Comparison of ENCODE assay signal across 16 mouse cellular contexts in genomic region chr17:64383600-64383999, GRCm38 (mm10). TPM values are rescaled to one million over a fixed set of nuclear protein-coding genes. Genes with fewer than 3 reads are reported as not detected.
A peak's percentile ranks its signal among the peaks of the same experiment; 100 is the strongest.
DNase-seq lines count a peak whose midpoint lies in the region; ATAC-seq and TF ChIP-seq lines count a peak whose summit lies in the region.
"Had no signal": no experiment of that assay in that cellular context is flagged by ENCODE, and none has a peak within 500 bp of the region (broad histone marks: within the 10 kb centered on the region; RNA-seq: fewer than 3 reads in every experiment).

No protein-coding gene starts in this region.

- peak; percentile 10 to 60; a peak in 2 of 4 replicates for TF ChIP-seq CTCF in CH12.LX (conservative IDR thresholded peaks at IDR 0.05 in 1 of 2, IDR thresholded peaks at IDR 0.05 in 1 of 2; ENCODE audit: low read depth in 2 of 2, low read length in 2 of 2)
- TF ChIP-seq CTCF in ES-Bruce4 (IDR thresholded peaks at IDR 0.05; ENCODE audit: low read depth, low read length): peak; percentile 21
- TF ChIP-seq CTCF in liver, postnatal 0 days (IDR thresholded peaks at IDR 0.05; ENCODE audit: low read depth): peak; percentile 28

- in situ Hi-C loops in CH12.LX (cut with MboI; ENCODE audit: low pct_ligation_motif_present, low pct_unique_long_range_greater_than_20kb, low sequenced_read_pairs): loop anchor here (25.0 kb wide), 2 partner anchors 346 to 421 kb away; no protein-coding TSS in a partner anchor

- no peaks in the 10 kb centered on the region for H3K27me3 ChIP-seq in liver, embryonic 11.5 days (replicated peaks; ENCODE audit: control insufficient read depth, insufficient read depth, low read length)
- H3K27me3 ChIP-seq in CH12.LX (replicated peaks) (no peaks in the 10 kb centered on the region), ES-Bruce4 (ENCODE audit: control insufficient read depth, insufficient read depth, low read length, poor library complexity, severe bottlenecking) (no peaks in the 10 kb centered on the region)
- no peaks in the 10 kb centered on the region for H3K27me3 ChIP-seq in liver, postnatal 0 days (ENCODE audit: insufficient read depth, low read length)

- H3K36me3 ChIP-seq in liver, embryonic 11.5 days (ENCODE audit: control insufficient read depth, insufficient read depth, low read length): no peaks in the 10 kb centered on the region
- H3K36me3 ChIP-seq in CH12.LX (replicated peaks in 1 of 2; ENCODE audit: control insufficient read depth in 1 of 2, insufficient read depth in 1 of 2, low read length in 1 of 2) (no peaks in the 10 kb centered on the region), ES-Bruce4 (ENCODE audit: control insufficient read depth, insufficient read depth, low read length, poor library complexity, severe bottlenecking) (no peaks in the 10 kb centered on the region)
- no peaks in the 10 kb centered on the region for H3K36me3 ChIP-seq in liver, postnatal 0 days (replicated peaks; ENCODE audit: insufficient read depth, low read length)

- no peak overlapping the region for H3K4me3 ChIP-seq in liver, embryonic 11.5 days (ENCODE audit: low read depth, low read length)
- no peak overlapping the region for H3K4me3 ChIP-seq in CH12.LX (replicated peaks in 1 of 3; ENCODE audit: low read depth in 2 of 3, low read length in 2 of 3, poor library complexity in 1 of 3)
- no peak overlapping the region for H3K4me3 ChIP-seq in ES-Bruce4 (ENCODE audit: low read depth, low read length)
- no peak overlapping the region for H3K4me3 ChIP-seq in liver, postnatal 0 days (ENCODE audit: low read depth, low read length)
- H3K4me3 ChIP-seq: erythroblast, embryonic 14.5 days; left cerebral cortex, adult 2 months had no signal

- dilution Hi-C loops in CH12.LX (cut with MboI; ENCODE audit: extremely low pct_ligation_motif_present, extremely low pct_unique_long_range_greater_than_20kb, low sequenced_read_pairs): no loop called here

- no peak for TF ChIP-seq POLR2A in CH12.LX (IDR thresholded peaks at IDR 0.05; ENCODE audit: low read depth, low read length)
- no peak for TF ChIP-seq POLR2A in ES-Bruce4 (IDR thresholded peaks at IDR 0.05; ENCODE audit: insufficient read depth, low read length)

- H3K79me2 ChIP-seq in CH12.LX (replicated peaks; ENCODE audit: control insufficient read depth, extremely low read depth, insufficient read depth, poor library complexity, severe bottlenecking): no peaks in the 10 kb centered on the region

- H3K4me2 ChIP-seq in liver, embryonic 11.5 days: no peak overlapping the region
- H3K4me2 ChIP-seq in CH12.LX (ENCODE audit: insufficient read depth, low read depth, poor library complexity, severe bottlenecking): no peak overlapping the region
- H3K4me2 ChIP-seq in liver, postnatal 0 days (ENCODE audit: low read depth, low read length): no peak overlapping the region

- H3K4me1 ChIP-seq in liver, embryonic 11.5 days (replicated peaks; ENCODE audit: control insufficient read depth, insufficient read depth, low read length): no peaks in the 10 kb centered on the region
- H3K4me1 ChIP-seq in CH12.LX (ENCODE audit: control insufficient read depth in 1 of 2, insufficient read depth in 2 of 2) (no peaks in the 10 kb centered on the region), ES-Bruce4 (ENCODE audit: control insufficient read depth, insufficient read depth, low read length) (no peaks in the 10 kb centered on the region)
- no peaks in the 10 kb centered on the region for H3K4me1 ChIP-seq in liver, postnatal 0 days (ENCODE audit: insufficient read depth)

- WGBS in liver, embryonic 11.5 days: 90% methylated on average over 11 of the region's 11 CpGs
- WGBS in liver, postnatal 0 days (ENCODE audit: insufficient replicate concordance): 82% methylated on average over 11 of the region's 11 CpGs

- no peak overlapping the region for H3K27ac ChIP-seq in liver, embryonic 11.5 days (ENCODE audit: low read depth, low read length)
- no peak overlapping the region for H3K27ac ChIP-seq in CH12.LX (ENCODE audit: insufficient read depth, low read depth)
- no peak overlapping the region for H3K27ac ChIP-seq in ES-Bruce4 (ENCODE audit: insufficient read depth, low read length)
- H3K27ac ChIP-seq in liver, postnatal 0 days (ENCODE audit: low read depth): no peak overlapping the region
- H3K27ac ChIP-seq: left cerebral cortex, adult 2 months had no signal

- H3K9ac ChIP-seq in liver, embryonic 11.5 days (ENCODE audit: low read depth, low read length): no peak overlapping the region
- H3K9ac ChIP-seq in CH12.LX (ENCODE audit: insufficient read depth, low read depth): no peak overlapping the region
- no peak overlapping the region for H3K9ac ChIP-seq in ES-Bruce4 (ENCODE audit: low read depth, poor library complexity, severe bottlenecking)
- no peak overlapping the region for H3K9ac ChIP-seq in liver, postnatal 0 days (replicated peaks)

- peak; percentile 10 for DNase-seq in liver
- no peak for DNase-seq in liver, embryonic 11.5 days (ENCODE audit: low spot score)
- DNase-seq in CH12.LX (ENCODE audit: extremely low read depth): peak; percentile 24
- no peak for DNase-seq in liver, postnatal 0 days
- DNase-seq in adrenal gland, adult 8-10 months: no peak
- no peak for DNase-seq in spleen, postnatal 14 days (ENCODE audit: low spot score in 2 of 2)
- DNase-seq: adrenal gland, adult 2 months; cerebellum, adult 18-20 months; cerebellum, postnatal 36 days; lung, postnatal 36 days; right cerebral cortex, postnatal 25 days; thymus, adult 18-20 months had no signal

- no peaks in the 10 kb centered on the region for H3K9me3 ChIP-seq in liver, embryonic 11.5 days (ENCODE audit: control insufficient read depth, low read length)
- H3K9me3 ChIP-seq in CH12.LX (replicated peaks; ENCODE audit: low read length) (no peaks in the 10 kb centered on the region), ES-Bruce4 (replicated peaks; ENCODE audit: control insufficient read depth, insufficient read depth, low read length, poor library complexity, severe bottlenecking) (no peaks in the 10 kb centered on the region)
- no peaks in the 10 kb centered on the region for H3K9me3 ChIP-seq in liver, postnatal 0 days (ENCODE audit: low read length)

- no peak for ATAC-seq in liver, embryonic 11.5 days (replicated peaks; ENCODE audit: low FRiP score)
- ATAC-seq in liver, postnatal 0 days: no peak
- ATAC-seq: forebrain, embryonic 14.5 days had no signal

- TF ChIP-seq EP300 in CH12.LX (IDR thresholded peaks at IDR 0.05; ENCODE audit: low read length): no peak
- TF ChIP-seq EP300 in ES-Bruce4 (IDR thresholded peaks at IDR 0.05; ENCODE audit: insufficient read depth, low read depth, low read length): no peak
- TF ChIP-seq EP300 in liver, postnatal 0 days (IDR thresholded peaks at IDR 0.05; ENCODE audit: low read depth): no peak

- peak; percentile 27 for TF ChIP-seq RAD21 in CH12.LX (IDR thresholded peaks at IDR 0.05; ENCODE audit: low read depth, low read length)

TF ChIP-seq in CH12.LX, 34 proteins besides CTCF, POLR2A, EP300 and RAD21:
- peak; percentile 18; the same call in 1 of the 2 replicates for TF ChIP-seq SMC3 (IDR thresholded peaks at IDR 0.05; ENCODE audit: low read depth, low read length)
- no peak for TF ChIP-seq JUN (IDR thresholded peaks at IDR 0.05; ENCODE audit: insufficient read depth, low read depth, low read length)
- 0 out of 2 replicates have a peak, but pooled peaks have one; percentile 10 for TF ChIP-seq BHLHE40 (IDR thresholded peaks at IDR 0.05; ENCODE audit: low read depth, low read length)
- no peak for TF ChIP-seq ZNF384 (IDR thresholded peaks at IDR 0.05; ENCODE audit: low read depth, low read length)

RNA-seq across cellular contexts. Expression of gene Pja2, which starts 51.9 kb away (rescaled TPM):
- 38.4 and 39.0 TPM in 2 replicates for polyA plus RNA-seq in liver, embryonic 11.5 days (2014; fragmentation: Nextera tagmentation; extraction: Ambion mirVana)
- total RNA-seq in CH12.LX (2012; rRNA removed) (9.1 and 10.9 TPM in 2 replicates), CH12.LX (2014; rRNA removed) (13.9 and 14.7 TPM in 2 replicates)
- polyA plus RNA-seq in CH12.LX (2012; ENCODE audit: insufficient read length, low read depth) (12.9 and 16.2 TPM in 2 replicates), ES-Bruce4 (2011; ENCODE audit: insufficient read depth, insufficient read length, low read depth, missing spikeins) (42.6 and 43.3 TPM in 2 replicates)
- polyA plus RNA-seq in liver, postnatal 0 days (2015; fragmentation: Nextera tagmentation; extraction: Ambion mirVana): 12.3 and 14.6 TPM in 2 replicates
- 100 to 1,000 TPM in 1 of 4 experiments, 10 to 100 TPM in 3; 77.5 to 102 (median 90.7) TPM for total RNA-seq in adrenal gland, adult 8-10 months (2022)

Comparison
In these comparisons a context has a peak if more than half of its experiments do, and no peak if none do; other contexts are left out.
1. DNase-seq: peak in liver (single experiment) and CH12.LX (single experiment); none in liver, embryonic 11.5 days (single experiment), liver, postnatal 0 days (single experiment), adrenal gland, adult 8-10 months (single experiment) and spleen, postnatal 14 days (0 of 2).
2. Peak in every context shown above with its lines, with median percentiles within 50 percentile points of each other: CTCF ChIP-seq.